Mouse (Mus musculus): ENCODE results near the gene Ptprd. TPM values are rescaled to one million over a fixed set of nuclear protein-coding genes. Genes with fewer than 3 reads are reported as not detected.

The Ptprd gene
- total RNA-seq, 2 experiments from 2014 or later: 7.3 to 9.6 TPM

DNA sequence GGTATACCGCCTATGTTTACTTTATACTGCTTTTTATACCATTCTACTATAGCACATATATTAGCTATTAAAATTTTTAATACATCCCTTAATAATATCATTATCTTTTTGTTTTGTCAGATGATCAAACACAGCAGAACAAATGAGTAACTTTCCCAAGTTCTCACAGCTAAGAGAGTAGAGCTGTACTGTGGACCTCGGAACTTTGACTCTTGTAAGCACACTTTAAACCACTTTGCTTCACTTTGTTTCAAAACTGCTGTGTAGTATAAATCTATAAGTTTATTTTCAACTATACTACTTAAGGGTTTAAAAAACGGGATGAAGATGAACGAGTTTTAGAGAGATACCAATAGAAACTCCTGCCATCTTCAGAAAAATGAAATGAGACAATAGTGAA, 1789.6 kb downstream of the Ptprd start:
- intact Hi-C loops (cut with DNase I): no loop called here
- no peak for DNase-seq

DNA sequence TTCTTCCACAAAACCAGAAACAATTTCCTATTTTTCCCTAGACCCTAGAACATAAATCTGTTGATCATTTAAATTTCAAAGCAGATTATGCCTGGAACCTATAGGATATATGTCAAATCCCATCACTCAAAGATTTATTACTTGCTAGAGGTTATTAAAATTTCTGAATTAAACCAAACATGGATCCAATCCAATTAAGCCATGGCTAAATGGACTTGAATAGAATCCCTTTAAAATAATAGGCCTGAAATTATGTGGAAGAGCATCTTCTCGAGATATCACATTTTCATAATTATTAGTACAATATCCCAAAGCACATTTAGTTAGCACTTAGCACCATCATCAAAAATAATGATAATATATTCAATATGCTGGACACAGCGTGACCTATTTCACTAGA, 1792.1 kb downstream of the Ptprd start:
- intact Hi-C loops (cut with DNase I): no loop called here
- no peak for DNase-seq

DNA sequence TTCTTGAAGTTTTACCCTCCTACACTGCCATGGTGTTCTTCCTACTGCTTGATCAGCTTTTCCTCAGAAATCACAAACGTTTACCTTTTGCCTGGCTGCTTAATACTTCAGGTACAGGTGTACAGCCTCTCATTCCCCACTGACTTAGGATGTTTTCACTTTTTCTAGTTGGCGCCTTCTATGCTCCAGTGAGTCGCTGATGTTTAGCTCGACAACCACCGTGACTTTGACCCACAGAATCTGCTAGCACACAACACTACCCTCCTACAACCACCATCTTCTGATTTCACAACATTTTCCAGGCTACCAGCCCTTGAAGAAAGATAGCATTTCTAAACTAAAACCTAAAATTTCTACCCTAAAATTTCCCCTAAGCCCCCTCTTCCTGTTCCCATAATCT, 1794.1 kb downstream of the Ptprd start:
- intact Hi-C loops (cut with DNase I): no loop called here
- no peak for DNase-seq

DNA sequence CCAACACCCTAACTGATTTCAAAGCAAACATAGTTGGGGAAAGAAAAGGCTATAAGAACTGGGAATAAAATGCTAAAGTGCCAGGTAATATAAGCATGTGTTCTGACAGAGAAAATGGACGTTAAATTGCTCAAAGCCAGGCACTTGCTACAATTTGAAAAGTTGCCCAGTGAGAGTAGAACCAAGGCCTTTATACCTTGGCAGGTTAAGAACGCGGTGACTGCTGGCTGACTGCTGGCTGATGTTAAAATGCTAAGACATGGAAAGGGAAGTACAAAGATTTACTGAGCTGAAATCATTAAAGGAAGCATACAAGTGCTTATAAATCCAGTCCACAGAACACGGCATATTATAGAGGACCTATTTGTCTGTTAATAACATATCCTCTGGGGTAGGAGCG, 1796.1 kb downstream of the Ptprd start:
- DNase-seq: no peak
- intact Hi-C loops (cut with DNase I): no loop called here

DNA sequence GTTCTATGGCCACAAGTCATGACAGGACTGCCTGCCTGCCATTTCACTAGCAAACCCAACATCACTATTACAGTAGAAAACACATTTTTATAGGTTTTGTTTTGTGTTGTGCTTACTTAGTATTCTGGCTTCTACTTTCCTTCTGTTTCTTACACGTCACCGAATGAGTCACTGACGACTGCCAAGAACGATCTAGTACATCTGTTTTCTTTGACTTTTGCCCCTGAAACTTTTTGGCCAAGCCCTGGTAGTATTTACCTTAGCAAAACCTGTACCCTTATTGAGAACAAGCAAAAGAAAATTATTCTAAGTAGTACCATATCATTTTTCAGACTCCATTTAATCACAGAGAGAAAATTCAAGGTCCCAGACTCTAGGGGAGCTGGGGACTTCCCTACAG, 1797.2 kb downstream of the Ptprd start:
- DNase-seq: no peak
- intact Hi-C loops (cut with DNase I): no loop called here

DNA sequence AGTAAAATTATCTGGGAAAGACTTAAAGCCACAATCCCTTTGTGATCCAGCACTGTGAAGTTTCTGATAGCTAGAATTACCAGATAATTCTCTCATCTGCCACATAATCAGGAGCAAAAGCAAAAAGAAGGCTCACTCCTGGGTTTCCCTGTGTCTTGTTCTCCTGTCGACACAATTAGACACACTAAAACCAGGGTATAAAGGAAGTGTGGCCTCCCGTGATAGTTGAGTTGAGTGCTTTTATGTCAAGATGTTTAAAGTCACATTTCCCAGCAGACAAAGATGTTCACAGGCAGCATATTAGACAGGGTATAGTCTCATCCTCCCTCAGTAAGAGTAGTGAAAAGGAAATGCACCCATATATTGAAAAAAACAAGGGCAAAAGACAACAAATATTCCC, 1801.7 kb downstream of the Ptprd start:
- DNase-seq: no peak
- intact Hi-C loops (cut with DNase I): no loop called here

DNA sequence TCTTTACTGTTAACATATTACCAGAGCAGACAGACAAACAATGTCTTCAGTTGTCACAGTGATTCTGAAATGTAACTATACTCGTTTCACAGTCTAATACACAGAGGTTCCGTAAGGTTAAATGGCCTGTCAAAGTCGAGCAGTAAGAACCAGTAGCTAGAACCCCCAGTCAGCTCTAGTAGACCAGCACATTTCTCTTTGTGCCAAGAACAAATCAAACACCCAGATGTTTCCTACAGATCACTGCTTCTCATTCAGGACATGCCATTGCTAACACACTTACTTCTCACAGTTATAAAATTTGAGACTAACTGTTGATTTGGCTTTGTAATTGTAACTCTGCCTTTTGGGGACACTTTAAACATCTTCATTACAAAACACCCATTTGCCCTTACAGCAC, 1802.6 kb downstream of the Ptprd start:
- intact Hi-C loops (cut with DNase I): no loop called here
- DNase-seq: no peak

DNA sequence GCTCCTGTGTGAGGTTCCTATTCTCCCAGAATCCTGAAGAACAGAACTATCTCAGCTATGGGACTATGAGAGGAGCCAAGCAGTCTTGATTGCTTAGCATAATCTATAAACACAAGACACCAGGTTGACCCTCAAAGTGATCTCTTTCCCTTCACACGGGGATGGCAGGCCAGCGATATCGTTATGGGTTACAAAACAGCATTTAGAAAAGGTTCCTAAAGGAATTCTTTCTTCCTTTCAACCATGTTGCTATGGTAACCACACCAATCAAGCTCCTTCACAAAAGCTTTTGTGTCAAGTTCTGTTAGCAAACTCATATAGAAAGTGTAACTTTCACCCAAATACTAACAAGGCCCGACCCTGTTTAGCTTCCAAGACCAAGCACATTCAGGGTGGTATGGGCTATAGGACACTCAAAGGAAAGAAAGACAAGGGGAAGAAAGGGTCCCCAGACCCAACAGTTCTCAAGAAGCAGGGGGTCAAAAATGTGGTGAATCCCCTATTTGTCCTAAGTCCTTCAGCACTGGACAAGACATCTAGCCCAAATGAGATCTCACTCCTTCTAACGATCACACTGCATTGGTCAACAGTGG, 1805.8 kb downstream of the Ptprd start:
- intact Hi-C loops (cut with DNase I): no loop called here
- no peak for DNase-seq

DNA sequence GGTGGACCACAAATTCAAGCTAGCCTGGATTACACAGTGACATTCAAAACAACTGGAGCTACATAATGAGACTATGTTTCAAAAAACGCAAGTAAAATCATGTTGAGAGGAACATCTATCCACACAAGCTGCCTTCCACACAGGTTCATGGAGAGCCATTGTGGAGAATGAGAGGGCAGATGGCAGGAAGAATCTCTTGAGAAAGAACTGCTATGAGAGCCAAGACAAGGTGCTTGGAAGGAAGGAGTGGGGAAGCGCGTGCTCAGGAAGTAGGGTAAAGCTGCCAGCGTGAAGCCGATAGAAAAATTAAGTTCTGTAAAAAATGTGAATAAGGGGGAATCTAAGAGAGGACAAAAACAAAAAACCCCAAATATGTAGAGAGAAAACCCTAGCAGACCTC, 1808.5 kb downstream of the Ptprd start:
- DNase-seq: no peak
- intact Hi-C loops (cut with DNase I): no loop called here

DNA sequence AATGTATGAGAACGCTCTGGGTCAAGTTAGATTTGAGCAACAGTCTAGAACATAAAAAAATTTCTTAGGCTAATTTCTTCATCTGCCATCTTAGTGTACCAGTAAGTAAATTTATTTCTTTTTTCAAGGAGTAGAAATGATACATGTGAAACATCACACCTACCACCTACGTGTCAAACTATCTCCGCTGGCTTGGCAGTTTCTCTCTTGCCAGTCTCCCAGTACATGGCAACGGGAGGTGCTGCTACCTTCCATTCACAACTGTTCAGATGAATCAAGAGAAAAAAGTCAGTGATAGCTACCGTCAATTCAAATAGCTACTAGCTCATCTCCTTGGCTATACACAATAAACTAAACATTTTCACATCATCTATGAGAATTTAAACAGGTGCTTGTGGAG, 1823.9 kb downstream of the Ptprd start:
- intact Hi-C loops (cut with DNase I): no loop called here

DNA sequence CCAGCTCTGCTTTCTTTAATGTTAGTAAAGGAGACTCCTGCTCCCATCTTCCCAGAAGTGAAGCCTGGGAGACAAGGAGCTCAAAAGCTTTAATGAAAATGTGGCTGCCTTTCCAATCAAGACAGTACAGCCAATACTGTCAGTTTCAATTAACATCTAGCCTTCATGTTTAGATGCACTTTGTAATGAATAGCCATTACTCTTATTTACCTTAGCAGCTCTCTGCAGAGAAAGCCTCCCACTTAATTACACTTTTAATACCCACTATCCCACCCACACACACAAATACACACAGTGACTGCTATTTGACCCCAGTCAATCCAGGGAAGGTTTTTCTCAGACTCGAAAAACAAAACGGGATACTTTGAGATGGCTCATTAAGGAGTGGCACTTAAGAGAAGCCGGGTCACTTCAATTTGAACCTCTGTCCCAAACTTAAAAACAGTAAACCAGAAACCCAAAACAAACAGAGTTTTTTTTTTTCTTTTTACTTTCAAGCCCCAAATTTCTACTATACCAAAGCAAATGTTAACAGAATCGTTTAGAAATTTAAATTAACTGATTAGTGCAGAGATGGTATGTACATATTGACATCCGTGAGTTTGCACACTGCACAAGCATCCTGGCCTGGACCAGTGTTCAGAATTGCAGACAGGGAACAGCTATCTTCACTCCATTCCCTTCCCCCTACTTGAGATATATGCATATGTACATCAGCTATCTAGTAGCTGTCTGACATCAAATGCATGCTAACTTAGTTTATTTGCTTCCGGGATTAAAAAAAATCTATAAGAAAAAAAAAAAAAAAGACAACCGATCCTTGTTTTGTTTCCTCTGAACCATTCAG, 1824.6 kb downstream of the Ptprd start:
- no peak for DNase-seq
- intact Hi-C loops (cut with DNase I): no loop called here

More for the DNA sequence above, 1823.9 kb downstream of the Ptprd start:
- no peak for DNase-seq

DNA sequence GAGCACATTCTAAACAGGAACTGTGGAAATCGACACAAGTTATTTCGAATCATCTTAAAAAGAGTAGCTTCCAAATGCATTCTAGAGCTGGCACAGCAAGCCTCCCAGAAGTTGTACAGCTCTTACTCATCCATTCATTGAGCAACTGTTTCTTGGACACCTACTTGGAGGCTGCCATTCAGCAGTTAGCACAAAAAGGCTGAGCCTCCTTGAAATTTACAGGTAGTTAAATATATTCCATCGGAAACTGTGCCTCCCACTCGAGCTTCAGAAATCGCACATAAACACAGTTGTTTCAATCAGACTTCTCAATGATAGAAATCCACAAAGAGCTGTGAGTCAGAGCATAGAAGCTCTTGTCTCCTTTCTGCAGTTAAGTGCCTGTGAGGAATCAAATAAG, 1825.9 kb downstream of the Ptprd start:
- no peak for DNase-seq
- intact Hi-C loops (cut with DNase I): no loop called here

DNA sequence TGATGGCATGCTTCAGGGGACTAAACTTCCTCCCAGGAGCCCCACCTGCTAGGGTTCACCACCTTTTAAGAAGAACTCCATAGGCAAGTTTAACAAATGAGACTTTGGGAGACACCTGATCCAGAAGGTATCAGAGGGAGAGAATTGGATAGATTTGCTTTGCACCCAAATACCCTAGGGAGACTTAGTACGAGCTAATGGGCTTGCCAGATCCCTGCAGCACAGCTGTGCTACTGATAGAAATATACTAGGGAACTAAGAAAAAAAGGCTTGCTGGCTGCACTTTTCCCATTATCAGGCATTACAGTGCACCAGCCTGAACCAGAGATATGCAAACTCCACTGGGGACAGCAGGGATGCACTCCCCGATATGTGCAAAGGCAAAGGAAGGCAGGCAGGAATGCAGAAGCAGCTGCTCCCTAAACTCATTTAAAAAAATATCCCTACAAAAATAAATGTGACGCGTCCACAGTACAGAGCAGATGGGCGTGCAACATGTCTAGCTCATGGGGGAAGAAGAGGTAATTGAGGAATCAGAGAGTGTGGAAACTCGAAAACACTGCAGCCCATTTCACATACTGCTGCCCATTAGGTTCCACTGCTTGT, 1831.3 kb downstream of the Ptprd start:
- DNase-seq: no peak
- intact Hi-C loops (cut with DNase I): no loop called here

DNA sequence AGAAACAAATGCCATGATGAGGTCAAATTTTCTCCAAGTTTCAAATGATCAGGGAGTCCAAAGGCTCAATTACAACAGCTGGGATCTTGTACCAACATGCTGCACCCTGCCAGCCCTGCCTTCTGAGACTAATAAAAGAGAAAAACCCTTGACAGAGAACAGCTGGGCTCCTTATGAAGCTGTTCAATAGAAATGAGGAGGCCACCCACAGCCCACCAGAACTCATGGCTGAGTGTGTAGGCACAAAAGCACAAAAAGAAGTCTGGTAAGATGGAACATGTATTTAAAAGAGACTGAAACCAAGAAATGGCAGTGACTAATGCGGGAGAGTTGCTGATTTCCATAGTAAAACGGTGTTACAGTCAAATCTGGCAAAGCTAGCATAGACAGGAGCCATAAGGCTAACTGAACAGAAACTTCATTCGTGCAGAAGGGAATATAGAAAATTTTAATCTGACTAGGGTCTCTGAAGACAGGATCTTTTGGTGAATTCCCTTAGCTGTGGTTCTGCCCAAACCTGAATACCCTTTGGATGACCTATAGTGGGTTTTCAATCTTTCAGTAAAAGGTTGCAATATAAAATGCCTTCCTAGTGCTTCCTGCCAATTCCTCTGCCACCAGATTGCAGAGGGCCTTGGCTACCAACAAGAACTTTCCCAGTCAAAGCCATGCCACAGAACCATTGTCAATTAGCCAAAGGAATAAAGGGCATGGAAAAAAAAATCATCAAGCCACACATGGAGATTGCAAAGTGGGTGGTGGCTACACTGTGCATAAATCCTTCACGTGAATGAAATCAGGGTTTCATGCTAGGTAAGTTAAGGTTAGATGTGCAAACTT, 1841.5 kb downstream of the Ptprd start:
- intact Hi-C loops (cut with DNase I): no loop called here
- peak; percentile 12 to 29 for DNase-seq

DNA sequence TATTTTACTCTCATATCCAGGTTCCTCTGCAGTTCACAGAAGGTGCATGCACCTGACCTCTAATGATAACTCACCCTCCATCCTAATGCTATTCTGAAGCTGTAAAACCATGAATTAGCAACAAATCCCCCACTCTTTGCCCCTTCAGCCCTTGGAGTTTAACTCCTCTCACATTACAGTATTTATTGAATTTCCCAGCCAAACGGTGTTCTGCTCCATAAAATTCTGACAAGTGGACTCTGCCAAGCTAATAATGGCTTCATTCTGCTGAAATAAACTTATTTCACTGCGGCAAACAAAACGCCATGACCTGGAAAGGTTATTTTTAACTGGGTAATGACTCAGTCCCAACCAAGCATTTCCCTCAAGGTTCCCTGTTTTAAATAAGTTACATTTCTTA, 1842.7 kb downstream of the Ptprd start:
- intact Hi-C loops (cut with DNase I): no loop called here
- DNase-seq: no peak

DNA sequence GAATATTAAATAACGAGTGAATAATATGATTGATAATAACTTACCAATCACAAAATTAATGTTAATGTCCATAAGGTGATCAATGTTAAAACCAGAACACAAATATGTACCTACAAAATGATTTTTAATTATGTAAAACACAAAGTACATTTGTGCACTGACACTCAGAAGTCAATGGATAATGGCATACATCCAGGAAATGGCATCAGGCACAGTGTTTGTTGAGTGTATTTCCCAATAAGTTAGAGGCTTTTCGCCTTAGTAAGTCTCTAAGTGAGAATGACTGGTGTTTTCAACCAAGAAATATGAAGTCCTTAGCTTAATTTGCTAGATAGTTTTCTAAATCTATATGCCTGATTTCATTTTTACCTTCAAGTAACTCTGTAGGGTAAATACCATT, 1843.5 kb downstream of the Ptprd start:
- intact Hi-C loops (cut with DNase I): no loop called here
- DNase-seq: no peak

DNA sequence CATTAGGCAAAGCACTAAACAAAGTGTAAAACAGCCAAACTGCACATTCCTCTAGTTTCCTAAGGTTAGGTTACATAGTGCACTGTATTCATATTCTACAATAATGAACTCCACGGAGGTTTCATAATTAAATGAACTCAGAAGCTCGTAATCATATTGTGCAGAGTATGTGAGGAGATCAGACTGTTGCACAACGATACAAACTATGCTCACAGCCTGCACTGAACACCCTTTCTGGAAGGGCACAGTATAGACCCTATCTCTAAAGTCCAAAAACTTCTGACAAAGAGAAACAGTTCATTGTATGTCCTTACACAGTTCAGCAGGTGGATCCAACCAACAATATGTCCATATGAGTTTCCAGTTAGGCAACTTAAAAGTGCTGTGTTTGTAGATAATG, 1844.5 kb downstream of the Ptprd start:
- DNase-seq: no peak
- intact Hi-C loops (cut with DNase I): no loop called here

DNA sequence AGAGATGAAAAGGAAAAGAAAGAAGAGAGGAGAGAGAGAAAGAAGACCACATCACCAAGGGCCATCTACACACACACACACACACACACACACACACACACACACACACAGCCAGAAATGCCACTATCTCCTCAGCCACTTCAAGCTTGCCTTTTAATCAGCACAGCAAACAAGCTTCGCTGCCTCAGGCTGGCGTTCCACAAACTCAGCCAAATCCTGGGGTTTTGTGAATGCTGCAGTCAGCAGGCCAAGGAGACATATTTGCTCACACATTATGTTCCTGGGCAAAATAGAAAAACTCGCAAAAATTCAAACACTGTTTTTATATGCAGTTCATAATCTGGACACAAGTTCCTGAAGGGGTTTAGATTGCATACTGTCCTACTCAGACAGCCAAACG, 1845.9 kb downstream of the Ptprd start:
- intact Hi-C loops (cut with DNase I): no loop called here
- no peak for DNase-seq

DNA sequence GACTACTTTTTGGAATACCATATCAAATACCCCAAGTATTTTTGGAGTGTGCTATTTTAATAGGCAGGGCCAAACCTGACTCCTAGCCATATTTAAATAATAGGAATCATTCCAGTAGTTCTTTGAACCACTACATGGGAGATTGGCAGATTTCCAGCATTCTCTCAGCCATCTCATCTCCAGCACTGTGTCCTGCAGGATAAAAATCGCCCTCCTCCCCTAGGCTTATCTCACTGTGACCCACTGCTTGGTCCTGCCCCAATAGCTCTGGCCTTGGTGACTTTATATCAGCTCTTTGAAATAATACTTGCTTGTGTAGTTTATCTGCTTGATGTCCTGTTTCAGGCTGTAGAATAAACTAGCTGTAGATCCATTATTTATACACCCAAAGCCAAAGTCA, 1850.2 kb downstream of the Ptprd start:
- intact Hi-C loops (cut with DNase I): no loop called here

DNA sequence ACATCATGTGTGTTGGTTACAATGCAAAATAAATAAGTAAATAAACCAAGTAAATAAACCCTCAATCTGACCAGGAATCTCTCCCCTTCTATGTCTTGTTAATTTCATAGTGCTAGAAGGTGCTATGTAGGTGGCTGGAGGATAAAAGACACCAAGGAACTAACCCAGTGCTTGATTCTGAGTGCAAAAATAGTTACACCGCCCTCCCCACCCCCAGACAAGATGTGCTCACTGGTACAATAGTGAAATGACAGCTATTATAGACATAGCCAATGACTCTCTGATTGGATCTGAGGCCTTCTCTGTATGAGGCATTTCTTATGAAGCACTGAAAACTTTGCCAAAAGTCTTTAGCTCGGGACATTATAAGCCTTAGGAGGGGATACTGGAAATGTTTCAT, 1857.6 kb downstream of the Ptprd start:
- no peak for DNase-seq
- intact Hi-C loops (cut with DNase I): no loop called here

More for the DNA sequence above, 1850.2 kb downstream of the Ptprd start:
- DNase-seq: no peak

DNA sequence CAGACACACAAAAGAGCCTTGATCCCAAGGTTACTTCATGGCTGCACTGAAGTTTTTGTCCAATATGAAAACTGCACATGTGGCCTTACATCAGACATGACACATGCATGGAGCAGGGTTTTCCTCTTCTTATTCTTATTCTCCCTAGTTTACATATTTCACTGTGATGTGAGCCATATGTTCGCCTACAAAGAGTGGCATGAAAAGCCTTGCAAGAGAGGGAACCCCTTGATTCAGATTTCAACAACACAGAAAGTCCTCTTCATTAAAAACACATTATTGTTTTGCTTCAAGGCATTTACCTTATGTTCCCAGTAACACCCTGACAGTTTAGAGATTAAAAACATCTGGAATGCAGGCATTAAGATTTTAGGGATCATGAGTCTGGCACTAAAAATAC, 1859.3 kb downstream of the Ptprd start:
- intact Hi-C loops (cut with DNase I): no loop called here
- no peak for DNase-seq

Measured in heart, postnatal 36 days (tissue).